Mouse (Mus musculus) lung, postnatal 0 days (tissue): ENCODE results near the gene Tars.

ENCODE experiments used
- CTCF ChIP-seq: IDR thresholded peaks from 2 replicates; pipeline ENCODE4 v1.5.1; 2016; ENCODE audit warnings: antibody characterized with exemption, mild to moderate bottlenecking
- EP300 ChIP-seq: IDR thresholded peaks from 2 replicates; pipeline ENCODE4 v1.6.1; 2016; ENCODE audit warnings: antibody characterized with exemption, mild to moderate bottlenecking, control low read depth

- TF ChIP-seq CTCF = no peak
- TF ChIP-seq EP300 = no peak
These were observed 29.9 kb downstream of the Tars start for GRCm38 (mm10) chr15:11369572-11369971.
